Mouse (Mus musculus): ENCODE measurements around the gene Gm9821. TPM values are rescaled to one million over a fixed set of nuclear protein-coding genes. Genes with fewer than 3 reads are reported as not detected.

Gene Gm9821
- polyA plus RNA-seq, 1 experiment = not detected

DNA sequence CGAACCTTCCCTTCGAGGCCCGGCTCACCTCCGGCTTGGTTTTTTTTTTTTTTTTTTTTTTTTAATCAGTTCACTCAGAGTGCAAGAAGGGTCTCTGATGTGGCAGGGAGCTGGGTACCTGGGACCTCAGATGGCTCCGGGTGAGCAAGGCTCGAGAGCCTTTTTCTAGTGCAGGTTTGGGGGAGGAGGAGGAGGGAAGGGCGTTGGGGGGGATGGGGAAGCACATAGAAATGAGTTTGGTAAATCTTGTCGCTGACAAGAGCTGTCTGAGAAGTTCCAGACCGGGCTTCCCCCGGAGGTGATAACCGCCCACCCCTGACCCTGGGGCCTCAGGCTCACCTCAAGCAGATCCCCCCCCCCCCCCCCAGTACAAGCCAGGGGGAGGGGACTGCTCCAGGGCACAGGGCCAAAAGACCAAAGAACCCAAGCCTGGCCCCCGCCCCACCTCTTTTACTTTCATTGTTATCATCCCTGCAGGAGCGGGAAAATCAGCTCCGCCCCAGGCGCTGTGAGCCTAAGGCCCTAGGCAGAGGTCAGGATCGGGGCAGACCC is 13.3 kb upstream of the Gm9821 start, which contains the start of gene Mdk:
TSS of gene Mdk (minus strand) at position 138 of the 552 bp plus-strand sequence.
- H3K4me1 ChIP-seq (ENCODE audit: control insufficient read depth, insufficient read depth, insufficient read length, low read length) = peaks cover 34% of the 10 kb centered on the region
- no peak within 1 kb of the TSS for H3K27ac ChIP-seq (ENCODE audit: insufficient read depth, low read depth, low read length)
- peak within 1 kb of the TSS; percentile 43 for H3K4me3 ChIP-seq (ENCODE audit: low read depth, low read length)
- no peak for TF ChIP-seq CTCF (IDR thresholded peaks at IDR 0.05; ENCODE audit: extremely low read depth, insufficient read length, insufficient replicate concordance, low read depth, low read length)
- WGBS = 14% methylated on average over 16 of the region's 16 CpGs
- H3K27me3 ChIP-seq (ENCODE audit: control insufficient read depth, insufficient read depth, low read length) = no peaks in the 10 kb centered on the region
- H3K36me3 ChIP-seq (ENCODE audit: control insufficient read depth, insufficient read depth, low read length) = peaks cover 47% of the 10 kb centered on the region

DNA sequence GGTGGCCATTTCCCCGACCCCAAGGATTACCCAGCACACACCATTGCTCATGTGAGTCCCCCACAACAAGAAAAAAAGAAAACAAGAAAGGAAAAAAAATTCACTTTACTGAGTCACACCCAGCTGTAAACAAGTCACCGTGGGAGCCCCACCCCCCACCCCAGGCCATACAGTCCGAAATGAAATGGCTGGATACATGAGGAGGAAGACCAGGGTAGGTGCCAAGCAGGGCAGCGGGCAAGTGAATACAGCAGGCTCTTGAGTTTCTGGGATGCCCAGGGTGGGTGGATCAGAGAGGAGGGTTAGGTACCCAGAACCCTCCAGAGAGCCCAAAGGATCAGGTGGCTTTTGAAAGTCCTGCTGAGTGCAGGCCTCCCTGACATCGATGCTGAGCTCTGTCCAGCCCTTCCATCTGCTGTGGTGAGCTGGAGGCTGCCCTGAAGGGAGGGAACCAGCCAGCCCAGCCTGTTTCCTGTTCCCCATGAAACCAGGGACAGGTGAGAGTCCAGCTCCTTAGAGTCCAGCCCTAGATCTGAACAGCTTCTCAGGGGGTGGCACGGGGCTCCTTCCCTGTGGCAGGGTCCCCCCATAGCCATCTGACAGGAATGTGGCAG is 12.7 kb upstream of the Gm9821 start:
- TF ChIP-seq POLR2A (IDR thresholded peaks at IDR 0.05; ENCODE audit: low read depth, low read length) (no peak), CTCF (IDR thresholded peaks at IDR 0.05; ENCODE audit: extremely low read depth, insufficient read length, insufficient replicate concordance, low read depth, low read length) (no peak)
- H3K36me3 ChIP-seq (ENCODE audit: control insufficient read depth, insufficient read depth, low read length) = peaks cover 53% of the 10 kb centered on the region
- no peak overlapping the region for H3K4me3 ChIP-seq (ENCODE audit: low read depth, low read length)
- peaks cover 34% of the 10 kb centered on the region for H3K4me1 ChIP-seq (ENCODE audit: control insufficient read depth, insufficient read depth, insufficient read length, low read length)
- H3K27me3 ChIP-seq (ENCODE audit: control insufficient read depth, insufficient read depth, low read length) = no peaks in the 10 kb centered on the region
- 17% methylated on average over 6 of the region's 6 CpGs for WGBS
- H3K27ac ChIP-seq (ENCODE audit: insufficient read depth, low read depth, low read length) = no peak overlapping the region

DNA sequence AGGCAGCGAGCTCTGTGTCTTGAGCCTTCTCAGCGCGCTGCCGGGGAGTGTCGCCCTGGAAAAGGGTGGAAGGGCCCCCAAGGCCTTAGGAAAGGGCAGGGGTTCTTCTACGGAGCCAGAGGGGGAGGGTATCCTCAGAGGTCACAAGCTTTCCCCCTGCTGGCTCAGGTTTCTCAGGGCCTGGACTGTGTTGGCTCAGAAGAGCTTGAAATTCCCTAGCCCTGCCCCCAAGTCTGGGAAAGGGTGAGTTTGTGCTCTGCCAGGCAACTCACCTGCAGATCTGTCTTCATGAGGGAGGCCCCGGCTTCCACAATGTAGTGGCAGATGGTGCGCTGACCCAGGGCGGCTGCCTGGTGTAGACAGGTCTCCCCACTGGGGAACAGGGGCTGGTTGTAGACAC is 12.0 kb upstream of the Gm9821 start:
- H3K27me3 ChIP-seq (ENCODE audit: control insufficient read depth, insufficient read depth, low read length) = no peaks in the 10 kb centered on the region
- no peak overlapping the region for H3K27ac ChIP-seq (ENCODE audit: insufficient read depth, low read depth, low read length)
- WGBS = 76% methylated on average over 9 of the region's 9 CpGs
- H3K36me3 ChIP-seq (ENCODE audit: control insufficient read depth, insufficient read depth, low read length) = peaks cover 60% of the 10 kb centered on the region
- no peak overlapping the region for H3K4me3 ChIP-seq (ENCODE audit: low read depth, low read length)
- H3K4me1 ChIP-seq (ENCODE audit: control insufficient read depth, insufficient read depth, insufficient read length, low read length) = peaks cover 30% of the 10 kb centered on the region
- TF ChIP-seq POLR2A (IDR thresholded peaks at IDR 0.05; ENCODE audit: low read depth, low read length) (no peak), CTCF (IDR thresholded peaks at IDR 0.05; ENCODE audit: extremely low read depth, insufficient read length, insufficient replicate concordance, low read depth, low read length) (no peak)

DNA sequence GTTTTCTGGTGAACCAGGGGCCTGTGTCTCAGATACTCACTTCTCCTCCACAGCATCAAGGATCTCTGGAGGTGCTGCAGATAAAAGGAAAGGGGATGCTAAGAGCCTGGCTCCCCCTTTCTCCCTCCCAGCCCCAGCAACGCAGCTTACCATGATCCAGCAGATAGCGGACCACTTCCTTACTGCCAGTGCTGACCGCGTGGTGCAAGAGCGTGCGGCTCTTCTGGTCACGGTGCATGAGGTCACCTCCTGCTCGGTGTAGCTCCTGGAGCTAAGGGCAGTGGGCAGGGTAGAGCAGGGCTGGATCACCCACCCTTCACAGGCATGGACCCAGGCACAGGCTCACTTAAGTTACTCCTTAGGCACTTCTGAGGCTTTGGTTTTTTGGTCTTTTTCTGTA is 11.5 kb upstream of the Gm9821 start:
- WGBS = 59% methylated on average over 8 of the region's 8 CpGs
- Histone ChIP-seq H3K27me3 (ENCODE audit: control insufficient read depth, insufficient read depth, low read length) (no peaks in the 10 kb centered on the region), H3K4me3 (ENCODE audit: low read depth, low read length) (no peak overlapping the region), H3K4me1 (ENCODE audit: control insufficient read depth, insufficient read depth, insufficient read length, low read length) (peaks cover 34% of the 10 kb centered on the region), H3K27ac (ENCODE audit: insufficient read depth, low read depth, low read length) (no peak overlapping the region), H3K36me3 (ENCODE audit: control insufficient read depth, insufficient read depth, low read length) (peaks cover 65% of the 10 kb centered on the region)
- TF ChIP-seq CTCF (IDR thresholded peaks at IDR 0.05; ENCODE audit: extremely low read depth, insufficient read length, insufficient replicate concordance, low read depth, low read length) (no peak), POLR2A (IDR thresholded peaks at IDR 0.05; ENCODE audit: low read depth, low read length) (no peak)

DNA sequence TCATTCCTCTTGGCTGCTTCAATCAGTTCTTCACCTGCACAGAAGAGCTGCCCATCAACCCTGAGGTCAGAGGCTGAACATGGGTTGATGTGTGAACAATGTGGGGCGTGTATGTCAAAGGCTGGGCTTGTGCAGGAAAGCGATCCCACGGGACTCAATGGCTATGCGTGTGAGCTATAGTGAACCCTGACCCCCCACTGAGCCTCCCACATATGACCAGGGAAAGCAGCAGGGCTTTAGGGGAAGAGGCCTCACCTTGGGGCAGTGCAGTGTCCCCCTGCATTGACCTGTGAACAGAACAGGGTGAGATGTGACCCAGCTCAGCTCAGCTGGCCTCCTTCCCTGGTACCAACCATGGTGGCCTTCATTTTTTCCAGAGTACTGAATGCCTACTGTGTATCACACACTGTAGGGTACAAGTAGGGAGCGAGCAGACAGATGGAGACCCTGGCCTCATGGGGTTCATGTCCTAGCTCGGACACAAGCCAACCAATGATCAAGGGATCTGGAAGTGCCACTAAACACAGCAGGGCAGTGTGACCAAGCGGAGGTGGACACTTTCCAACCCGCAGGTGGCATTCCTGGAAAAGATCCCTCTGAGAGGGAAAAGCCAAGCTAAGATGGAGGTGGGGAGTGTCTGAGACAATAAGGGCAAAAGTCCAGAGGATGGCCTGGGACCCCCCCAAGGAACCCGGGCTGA is 10.5 kb upstream of the Gm9821 start:
- no peaks in the 10 kb centered on the region for H3K27me3 ChIP-seq (ENCODE audit: control insufficient read depth, insufficient read depth, low read length)
- peaks cover 37% of the 10 kb centered on the region for H3K4me1 ChIP-seq (ENCODE audit: control insufficient read depth, insufficient read depth, insufficient read length, low read length)
- H3K36me3 ChIP-seq (ENCODE audit: control insufficient read depth, insufficient read depth, low read length) = peaks cover 74% of the 10 kb centered on the region
- no peak overlapping the region for H3K27ac ChIP-seq (ENCODE audit: insufficient read depth, low read depth, low read length)
- TF ChIP-seq CTCF (IDR thresholded peaks at IDR 0.05; ENCODE audit: extremely low read depth, insufficient read length, insufficient replicate concordance, low read depth, low read length) = no peak
- 75% methylated on average over 9 of the region's 9 CpGs for WGBS
- no peak overlapping the region for H3K4me3 ChIP-seq (ENCODE audit: low read depth, low read length)

DNA sequence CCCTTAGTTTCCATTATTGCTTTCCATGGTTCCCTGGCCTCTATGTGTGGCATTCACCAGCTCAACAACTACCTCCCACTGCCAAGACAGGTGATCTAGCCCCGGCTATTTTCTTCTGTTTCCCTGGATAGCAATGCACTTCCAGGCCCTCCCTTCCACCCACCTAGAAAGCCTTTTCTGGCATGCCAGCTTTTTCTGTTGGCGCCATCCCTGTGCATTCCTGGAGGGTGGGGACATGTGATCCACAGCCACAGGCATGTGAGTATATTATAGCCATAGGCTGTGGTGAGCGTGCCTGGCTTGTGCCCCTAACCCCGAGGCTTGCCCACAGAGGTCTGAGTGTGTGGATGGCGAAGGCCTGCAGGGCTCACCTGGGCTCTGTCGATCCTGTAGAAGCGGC is 9.3 kb upstream of the Gm9821 start:
- TF ChIP-seq POLR2A (IDR thresholded peaks at IDR 0.05; ENCODE audit: low read depth, low read length) (no peak), CTCF (IDR thresholded peaks at IDR 0.05; ENCODE audit: extremely low read depth, insufficient read length, insufficient replicate concordance, low read depth, low read length) (no peak)
- Histone ChIP-seq H3K4me1 (ENCODE audit: control insufficient read depth, insufficient read depth, insufficient read length, low read length) (peaks cover 26% of the 10 kb centered on the region), H3K4me3 (ENCODE audit: low read depth, low read length) (no peak overlapping the region), H3K27ac (ENCODE audit: insufficient read depth, low read depth, low read length) (no peak overlapping the region), H3K36me3 (ENCODE audit: control insufficient read depth, insufficient read depth, low read length) (peaks cover 83% of the 10 kb centered on the region), H3K27me3 (ENCODE audit: control insufficient read depth, insufficient read depth, low read length) (no peaks in the 10 kb centered on the region)
- WGBS = 94% methylated on average over 7 of the region's 7 CpGs

DNA sequence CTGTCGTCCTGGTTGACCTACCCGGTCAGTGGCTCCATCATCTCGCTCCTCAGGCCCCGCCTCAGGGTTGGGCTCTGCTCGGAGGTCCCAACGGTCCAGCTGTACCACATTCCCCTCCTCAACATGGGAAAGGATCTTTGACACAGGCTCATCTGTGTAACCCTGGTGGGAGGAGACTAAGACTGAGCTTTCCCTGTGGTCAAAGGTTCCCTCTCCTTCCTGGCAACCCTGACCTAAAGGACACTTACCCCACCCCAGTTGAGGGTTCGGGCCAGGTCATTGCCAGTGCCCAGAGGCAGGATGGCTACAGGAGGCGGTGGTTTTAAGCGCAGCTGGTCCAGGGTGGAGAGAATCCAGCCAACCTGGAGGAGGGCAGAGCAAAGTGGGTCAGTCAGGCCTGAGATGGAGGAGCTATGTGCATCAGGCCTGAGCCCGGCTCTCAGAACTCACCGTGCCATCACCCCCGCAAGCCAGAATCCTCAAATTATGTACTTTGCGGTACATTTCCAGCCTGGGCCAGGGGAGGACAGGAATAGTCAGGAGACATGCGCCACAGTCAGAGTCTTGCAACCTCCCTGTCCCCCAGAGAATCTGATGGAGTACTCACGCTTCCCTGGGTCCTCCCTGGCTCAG is 6.1 kb upstream of the Gm9821 start:
- Histone ChIP-seq H3K4me3 (ENCODE audit: low read depth, low read length) (no peak overlapping the region), H3K36me3 (ENCODE audit: control insufficient read depth, insufficient read depth, low read length) (peaks cover 78% of the 10 kb centered on the region), H3K4me1 (ENCODE audit: control insufficient read depth, insufficient read depth, insufficient read length, low read length) (peaks cover 10% of the 10 kb centered on the region; the same call in 1 of the 2 replicates), H3K27me3 (ENCODE audit: control insufficient read depth, insufficient read depth, low read length) (no peaks in the 10 kb centered on the region), H3K27ac (ENCODE audit: insufficient read depth, low read depth, low read length) (peak overlapping the region; percentile 72)
- WGBS = 72% methylated on average over 15 of the region's 15 CpGs
- TF ChIP-seq POLR2A (IDR thresholded peaks at IDR 0.05; ENCODE audit: low read depth, low read length) = no peak
- TF ChIP-seq CTCF (IDR thresholded peaks at IDR 0.05; ENCODE audit: extremely low read depth, insufficient read length, insufficient replicate concordance, low read depth, low read length) = no peak
